Mouse (Mus musculus) testis, adult 2 months (tissue): ENCODE measurements around the gene Zfp553.

Source experiments
- CTCF ChIP-seq: fragments of 200-500 bp; IDR thresholded peaks from 2 replicates; pipeline ENCODE4 v1.5.1; 2012; ENCODE audit warnings: low read depth, mild to moderate bottlenecking, inconsistent platforms, low read length, moderate library complexity; ENCODE audit not compliant: control insufficient read depth, insufficient read depth, insufficient replicate concordance
- POLR2A ChIP-seq: fragments of 200-500 bp; IDR thresholded peaks from 2 replicates; pipeline ENCODE4 v1.6.1; 2012; ENCODE audit warnings: low read depth, mild to moderate bottlenecking, inconsistent platforms, low read length, moderate library complexity; ENCODE audit not compliant: control insufficient read depth

GRCm38 (mm10) chr7:127214521-127214920 is 18.3 kb upstream of the Zfp553 start:
- TF ChIP-seq CTCF (no peak), POLR2A (no peak)
